Mouse (Mus musculus): ENCODE results near the gene Dmd.

The Dmd gene

GRCm38 (mm10) chrX:85048141-85049110 is 2099.8 kb downstream of the Dmd start:
- DNase-seq (ENCODE audit: low spot score in 2 of 2): peak; percentile 1 to 5

- no peak for DNase-seq (ENCODE audit: low spot score in 2 of 2)
Observed at GRCm38 (mm10) chrX:85049593-85049992, 2100.9 kb downstream of the Dmd start.

GRCm38 (mm10) chrX:85073602-85074001 is 2124.9 kb downstream of the Dmd start:
- no peak for DNase-seq (ENCODE audit: low spot score in 2 of 2)

GRCm38 (mm10) chrX:85076845-85077244 is 2128.2 kb downstream of the Dmd start:
- peak in 1 of 2 experiments; percentile 1 for DNase-seq (ENCODE audit: low spot score in 2 of 2)

GRCm38 (mm10) chrX:85077605-85078004 is 2128.9 kb downstream of the Dmd start:
- DNase-seq (ENCODE audit: low spot score in 2 of 2): no peak

- DNase-seq (ENCODE audit: low spot score in 2 of 2): no peak
Observed at GRCm38 (mm10) chrX:85079174-85079573, 2130.5 kb downstream of the Dmd start.

- no peak for DNase-seq (ENCODE audit: low spot score in 2 of 2)
Observed at GRCm38 (mm10) chrX:85084237-85085153, 2135.8 kb downstream of the Dmd start.

GRCm38 (mm10) chrX:85089506-85089905 is 2140.8 kb downstream of the Dmd start:
- no peak for DNase-seq (ENCODE audit: low spot score in 2 of 2)

GRCm38 (mm10) chrX:85093354-85093753 is 2144.7 kb downstream of the Dmd start:
- DNase-seq (ENCODE audit: low spot score in 2 of 2): no peak

GRCm38 (mm10) chrX:85098691-85099090 is 2150.0 kb downstream of the Dmd start:
- no peak for DNase-seq (ENCODE audit: low spot score in 2 of 2)

GRCm38 (mm10) chrX:85112418-85112817 is 2163.7 kb downstream of the Dmd start:
- DNase-seq (ENCODE audit: low spot score in 2 of 2): no peak

GRCm38 (mm10) chrX:85132706-85133105 is 2184.0 kb downstream of the Dmd start:
- DNase-seq (ENCODE audit: low spot score in 2 of 2): no peak

- no peak for DNase-seq (ENCODE audit: low spot score in 2 of 2)
Observed at GRCm38 (mm10) chrX:85137293-85137692, 2188.6 kb downstream of the Dmd start.

GRCm38 (mm10) chrX:85171264-85171663 is 2222.6 kb downstream of the Dmd start:
- no peak for DNase-seq (ENCODE audit: low spot score in 2 of 2)

GRCm38 (mm10) chrX:85187565-85187964 is 2238.9 kb downstream of the Dmd start:
- DNase-seq (ENCODE audit: low spot score in 2 of 2): no peak

GRCm38 (mm10) chrX:85193856-85194255 is 2245.2 kb downstream of the Dmd start:
- DNase-seq (ENCODE audit: low spot score in 2 of 2): no peak

- DNase-seq (ENCODE audit: low spot score in 2 of 2): no peak
Observed at GRCm38 (mm10) chrX:85197688-85198087, 2249.0 kb downstream of the Dmd start.

GRCm38 (mm10) chrX:85199398-85199797 is 2250.7 kb downstream of the Dmd start:
- DNase-seq (ENCODE audit: low spot score in 2 of 2): no peak

GRCm38 (mm10) chrX:85207001-85207400 is 2258.3 kb downstream of the Dmd start:
- DNase-seq (ENCODE audit: low spot score in 2 of 2): no peak

- DNase-seq (ENCODE audit: low spot score in 2 of 2): peak in 1 of 2 experiments; percentile 2
Observed at GRCm38 (mm10) chrX:85226883-85227282, 2278.2 kb downstream of the Dmd start.

- no peak for DNase-seq (ENCODE audit: low spot score in 2 of 2)
Observed at GRCm38 (mm10) chrX:85249379-85249778, 2300.7 kb downstream of the Dmd start, which contains the start of gene Fthl17a. Gene Fthl17a, plus strand, starts transcription at chrX:85249679.

All from spleen, postnatal 36 days (tissue).